Mouse (Mus musculus): ENCODE data around the gene Slc6a3.

DNA sequence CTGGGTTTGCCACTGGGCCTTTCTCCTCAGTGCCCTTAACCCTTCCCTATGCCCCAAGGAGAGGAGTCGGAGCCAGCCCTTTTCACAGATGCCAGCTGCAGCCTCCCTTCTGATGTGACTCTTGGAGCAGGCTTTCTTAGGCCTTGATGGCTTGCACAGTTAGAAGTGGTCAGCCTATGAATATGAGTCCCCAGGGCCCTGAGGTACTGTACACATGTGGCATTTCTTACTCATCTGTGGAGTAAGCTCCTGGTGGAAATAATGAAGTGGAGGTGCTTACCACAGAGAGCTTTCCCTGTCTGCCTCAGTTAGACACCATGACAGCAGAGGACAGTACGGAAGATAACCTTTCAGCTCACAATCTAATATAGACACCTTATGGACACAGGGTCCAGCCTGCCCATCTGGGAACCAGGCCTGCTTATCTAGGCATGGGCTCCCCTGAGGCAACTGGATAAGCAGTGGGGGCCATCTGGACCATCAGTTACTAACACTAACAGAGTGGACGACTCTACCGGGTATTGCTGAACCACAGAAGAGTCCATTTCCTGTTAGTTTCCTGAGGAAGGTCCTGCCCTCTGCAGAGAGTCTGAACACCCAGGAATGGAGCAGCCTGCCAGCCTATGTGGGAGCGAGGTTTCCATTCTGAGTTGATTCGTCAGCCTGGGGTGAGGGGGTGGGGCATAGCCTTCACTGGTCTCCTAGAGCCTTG, 36.5 kb upstream of the Slc6a3 start:
- TF ChIP-seq POLR2A (IDR thresholded peaks at IDR 0.05; ENCODE audit: insufficient read depth, low read depth, low read length) (no peak), CTCF (IDR thresholded peaks at IDR 0.05; ENCODE audit: insufficient read depth, low read depth, low read length) (no peak)
